Mouse (Mus musculus): ENCODE measurements around the gene Dab2ip.

The Dab2ip gene

DNA sequence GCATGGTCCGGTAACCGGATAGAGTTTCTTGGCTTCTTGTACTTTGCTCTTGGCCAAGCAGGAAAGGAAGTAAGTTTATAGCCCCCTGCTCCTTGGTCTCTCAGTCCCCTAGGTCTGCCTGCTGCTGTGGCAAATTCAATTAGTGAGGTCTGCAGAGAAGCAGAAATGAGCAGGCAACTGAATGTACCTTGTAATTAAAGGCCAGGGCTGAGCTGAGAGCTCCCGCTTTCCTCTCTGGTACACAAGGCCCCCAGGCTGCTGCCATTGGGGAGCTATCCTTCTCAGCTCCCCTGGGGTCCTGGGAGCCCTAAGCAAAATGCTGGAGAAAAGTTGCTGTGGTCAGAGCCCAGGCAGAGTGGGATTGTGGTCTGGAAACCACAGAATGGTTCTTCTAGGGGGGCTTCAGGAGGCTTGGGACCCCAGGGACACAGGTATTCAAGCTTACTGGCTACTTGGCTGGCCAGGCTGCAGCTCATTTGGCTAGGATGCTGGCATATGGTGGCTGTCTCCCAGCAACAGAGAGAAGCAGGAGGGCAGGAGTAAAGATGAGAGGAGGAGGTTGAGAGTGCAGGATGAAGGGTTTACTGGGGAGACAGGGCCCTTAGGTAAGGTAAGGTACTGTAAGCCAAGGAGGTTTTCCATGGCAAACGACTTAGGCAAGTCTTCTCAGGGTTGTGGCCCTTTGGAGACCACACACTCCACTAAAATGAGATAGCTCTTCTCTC, 922 bp downstream of the Dab2ip start:
- DNase-seq (ENCODE audit: low read depth, low spot score), result no peak

DNA sequence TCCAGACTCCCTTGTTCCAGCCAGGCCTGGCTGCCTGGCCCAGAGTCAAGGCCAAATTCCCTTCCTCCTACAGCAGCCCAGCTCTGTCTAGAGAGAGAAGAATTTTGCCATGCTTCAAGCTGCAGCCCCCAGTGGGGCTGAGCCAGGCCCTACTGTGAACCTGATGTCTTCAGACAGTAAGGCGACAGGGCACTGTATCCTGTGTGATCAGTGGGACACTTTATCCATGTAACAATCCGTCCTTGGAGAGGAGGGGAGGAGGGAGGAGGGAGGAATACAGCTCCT, 1.4 kb downstream of the Dab2ip start:
- DNase-seq (ENCODE audit: low read depth, low spot score), result no peak

DNA sequence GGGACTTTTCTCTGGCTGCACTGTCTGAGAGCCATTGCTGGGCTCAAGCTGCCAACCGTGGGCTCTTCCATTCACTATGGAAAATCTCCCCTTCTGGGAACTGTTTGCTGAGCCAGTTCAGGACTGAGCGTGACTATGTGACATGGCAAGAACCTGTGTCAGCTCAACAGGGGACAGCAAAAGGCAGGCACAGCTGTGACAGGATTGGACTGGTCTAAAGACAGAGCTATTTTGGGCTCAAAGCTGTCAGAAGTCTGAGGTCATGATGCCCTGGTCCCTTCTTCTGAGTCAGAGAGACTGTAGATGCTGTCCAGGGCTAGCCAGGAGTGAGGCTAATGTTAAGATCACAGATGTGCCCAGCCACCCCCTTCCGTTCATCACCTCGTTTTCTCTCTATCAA, 5.7 kb downstream of the Dab2ip start:
- DNase-seq (ENCODE audit: low read depth, low spot score), result no peak

DNA sequence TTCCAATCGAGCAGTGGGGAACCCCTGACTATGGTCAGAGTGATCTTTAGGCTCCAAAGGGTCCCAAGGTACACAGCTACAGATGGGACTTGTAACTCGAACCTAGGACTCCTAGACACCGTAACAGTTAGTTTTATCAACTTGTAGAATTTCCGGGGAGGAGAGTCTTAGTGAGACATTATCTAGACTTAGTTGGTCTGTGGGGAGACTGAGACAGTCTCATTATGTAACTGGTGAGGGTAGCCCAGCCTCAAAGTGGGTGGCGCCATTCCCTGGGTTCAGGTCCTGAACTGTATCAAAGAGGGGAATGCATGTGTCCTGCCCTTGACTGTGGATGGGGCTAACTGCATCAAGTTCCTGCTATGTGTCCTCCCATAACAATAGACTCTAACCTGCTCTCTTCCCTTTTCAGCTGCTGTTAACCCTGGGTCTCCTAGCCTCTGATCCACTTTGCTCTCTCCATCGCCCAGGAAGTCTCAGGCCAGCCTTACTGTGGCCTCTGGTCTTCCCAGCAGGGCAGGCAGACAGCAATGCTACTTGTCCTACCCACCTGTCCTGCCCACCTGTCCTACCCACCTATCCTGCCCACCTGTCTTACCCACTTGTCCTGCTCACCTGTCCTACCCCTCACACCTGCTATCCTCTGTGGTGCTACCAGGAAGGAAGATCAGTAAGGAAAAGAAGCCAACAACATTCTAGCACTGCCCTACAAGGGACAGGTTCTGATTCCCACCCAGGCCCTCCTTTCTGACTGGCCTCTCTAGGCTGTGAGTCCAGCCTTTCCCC, 7.2 kb downstream of the Dab2ip start:
- DNase-seq (ENCODE audit: low read depth, low spot score), result no peak

DNA sequence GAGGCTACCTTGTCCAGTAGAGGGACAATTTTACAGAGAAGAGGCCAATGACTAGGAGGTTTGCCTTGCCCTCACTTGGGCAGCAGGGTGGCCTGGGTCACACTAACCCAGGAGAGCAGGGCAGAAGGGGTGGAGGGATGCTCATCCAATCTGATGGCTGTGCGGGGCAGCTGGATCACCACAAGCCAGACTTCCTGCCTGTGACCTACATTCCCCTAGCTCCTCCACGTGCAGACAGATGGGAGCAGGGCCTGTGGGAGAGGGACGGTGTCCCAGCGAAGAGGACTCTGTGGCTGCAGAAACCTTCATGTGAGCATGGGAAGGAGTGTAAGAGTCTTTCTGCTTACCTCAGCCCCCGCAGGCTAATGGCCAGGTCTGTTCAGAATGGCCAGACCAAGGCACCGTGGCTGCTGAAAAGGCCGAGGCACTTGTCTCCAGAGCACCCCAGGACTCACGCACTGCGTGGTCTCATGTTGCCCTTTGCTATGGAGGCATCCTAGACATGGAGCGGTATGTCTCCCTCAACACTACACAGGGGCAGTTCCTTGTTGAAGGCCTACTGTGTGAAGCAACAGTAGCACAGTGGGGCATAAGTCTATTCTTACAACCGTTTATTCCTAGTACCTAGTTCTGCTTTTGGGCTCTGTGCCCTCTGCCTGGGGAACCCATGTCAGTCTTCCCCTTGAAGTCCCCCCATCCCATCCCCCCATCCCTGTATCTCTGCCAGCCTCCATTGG, 9.1 kb downstream of the Dab2ip start:
- DNase-seq (ENCODE audit: low read depth, low spot score), result no peak

DNA sequence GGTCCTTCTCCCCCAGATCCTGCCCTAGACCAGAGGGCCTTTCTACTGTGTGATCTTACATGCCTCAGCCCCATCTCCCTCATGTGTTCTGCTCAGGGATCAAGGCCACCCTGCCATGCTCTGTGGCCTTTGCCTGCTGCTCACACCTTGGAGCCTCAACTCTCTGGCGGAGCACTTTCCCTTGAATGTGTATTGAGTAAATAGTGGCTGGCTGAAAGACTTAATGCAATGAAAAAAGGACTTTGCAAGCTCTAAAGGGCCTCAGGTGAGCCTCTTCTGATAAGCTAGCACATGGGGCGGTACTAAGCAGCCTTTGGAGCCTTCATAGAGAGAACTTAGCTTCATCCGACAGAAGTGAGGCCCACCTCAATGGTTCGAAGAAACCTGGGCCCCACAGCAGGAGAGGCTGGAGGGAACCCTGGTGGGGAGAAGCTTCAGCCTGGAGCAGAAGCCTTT, 9.7 kb downstream of the Dab2ip start:
- no peak for DNase-seq (ENCODE audit: low read depth, low spot score)

DNA sequence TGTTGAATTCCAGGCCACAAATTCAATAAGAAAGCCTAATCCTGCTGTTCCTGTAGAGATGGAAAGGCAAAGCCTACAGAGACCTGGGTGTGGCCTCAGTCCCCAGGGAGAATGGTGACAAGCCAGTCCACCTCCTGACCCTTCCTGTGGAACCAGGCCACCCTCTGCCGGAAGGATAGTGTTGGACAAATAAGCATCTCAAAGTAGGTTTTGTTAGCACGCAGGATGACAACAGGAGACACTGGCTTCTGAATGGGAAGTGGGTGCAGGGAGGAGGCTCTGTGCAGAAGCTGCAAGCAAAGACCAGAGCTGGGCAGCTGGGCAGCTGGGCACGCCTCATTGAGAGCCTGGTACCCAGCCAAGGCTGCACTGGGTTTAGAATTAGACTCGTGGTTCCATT, 12.7 kb downstream of the Dab2ip start:
- DNase-seq (ENCODE audit: low read depth, low spot score), result no peak

DNA sequence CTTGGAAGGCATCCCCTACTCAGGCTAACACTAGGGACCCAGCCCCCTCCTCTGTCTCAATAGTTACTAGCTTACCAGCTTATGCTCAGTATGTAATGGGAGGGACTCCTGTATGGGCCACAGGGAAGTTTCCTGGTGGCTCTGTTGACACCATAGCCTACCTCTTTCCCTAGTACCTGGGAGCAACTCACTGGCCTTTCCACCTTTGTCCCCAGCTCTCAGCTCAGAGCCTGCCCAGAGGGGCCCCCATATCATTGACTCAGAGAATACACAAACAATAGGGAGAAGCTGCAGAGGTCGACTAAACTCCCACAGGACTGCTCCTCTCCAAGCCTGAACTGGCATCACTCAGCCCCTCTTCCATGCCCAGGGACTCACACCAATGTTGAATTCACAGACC, 16.6 kb downstream of the Dab2ip start:
- DNase-seq (ENCODE audit: low read depth, low spot score), result no peak

DNA sequence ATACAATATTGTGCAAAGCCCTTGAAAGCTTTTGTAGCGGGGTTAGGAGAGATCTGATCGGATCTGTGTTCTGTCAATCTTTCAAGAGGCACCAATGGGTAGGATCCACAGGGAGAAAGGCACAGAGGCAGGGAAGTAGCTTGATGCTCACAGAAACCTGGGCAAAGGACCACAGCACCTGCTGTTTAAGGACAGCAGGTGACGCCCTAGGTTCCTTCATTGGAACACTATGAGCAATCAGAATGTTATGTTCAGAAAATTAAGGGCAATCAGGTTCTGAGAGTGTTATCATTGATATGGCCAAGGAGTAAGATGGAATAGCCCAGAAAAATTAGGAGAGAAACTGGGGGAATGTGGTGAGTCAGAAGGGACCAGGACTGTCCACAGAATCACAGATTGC, 18.6 kb downstream of the Dab2ip start:
- no peak for DNase-seq (ENCODE audit: low read depth, low spot score)

DNA sequence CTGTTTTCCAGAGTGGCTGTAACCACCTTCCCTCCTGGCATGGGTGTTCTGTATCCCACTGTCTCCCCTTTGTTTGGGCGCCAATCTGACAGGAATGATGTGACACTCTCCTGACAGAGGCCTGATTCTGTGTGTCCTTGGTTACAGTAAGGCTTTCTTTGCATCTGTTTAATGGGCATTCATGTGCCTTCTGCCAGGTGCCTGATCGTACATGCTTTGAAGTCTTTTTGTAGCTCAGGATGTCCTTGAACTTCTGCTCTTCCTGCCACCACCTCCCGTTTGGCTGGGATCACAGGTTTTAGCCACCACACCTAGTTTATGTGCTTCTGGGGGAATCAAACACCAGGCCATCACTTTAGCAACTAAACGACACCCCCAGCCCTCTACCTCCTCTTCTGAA, 22.0 kb downstream of the Dab2ip start:
- no peak for DNase-seq (ENCODE audit: low read depth, low spot score)

DNA sequence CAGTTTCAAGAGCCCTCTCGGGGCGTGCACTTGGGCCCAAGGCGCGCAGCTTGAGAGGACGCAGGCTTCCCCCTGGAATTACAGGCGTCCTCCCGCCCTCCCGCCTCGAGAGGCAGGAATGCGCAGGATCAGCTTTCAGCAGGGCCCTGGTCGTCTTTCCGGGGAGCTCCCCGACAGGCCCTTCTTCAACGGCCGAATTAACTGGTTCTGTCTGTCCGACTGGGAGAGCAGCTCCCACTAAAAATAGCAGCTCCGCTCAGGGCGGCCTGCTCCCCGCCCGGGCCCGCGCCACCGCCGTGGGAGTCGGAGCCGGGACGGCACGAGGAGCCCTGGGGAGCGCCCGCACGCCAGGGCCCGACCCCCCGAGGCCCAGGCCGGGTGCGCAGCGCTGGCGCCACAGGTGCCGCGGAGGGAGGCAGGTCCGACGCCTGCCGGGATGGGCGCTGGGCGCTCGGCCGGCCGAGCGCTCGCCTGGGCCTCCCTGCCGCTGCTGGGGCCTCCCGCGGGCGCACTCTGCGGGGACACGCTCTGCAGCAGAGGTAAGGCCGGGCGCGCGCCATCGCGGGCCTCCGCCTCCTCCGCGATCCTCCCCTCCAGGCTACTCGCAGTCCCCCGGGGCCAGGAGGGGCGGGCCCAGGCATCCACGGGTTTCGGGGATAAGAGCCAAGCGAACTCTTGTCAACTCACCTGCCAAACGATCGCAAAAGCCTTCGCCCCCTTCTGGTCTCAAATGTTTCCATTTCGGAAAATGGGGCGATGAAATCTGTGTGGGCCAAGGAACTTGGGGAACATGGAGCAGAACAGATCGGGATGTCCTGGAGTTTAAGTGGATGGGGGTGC, 23.7 kb downstream of the Dab2ip start:
- DNase-seq (ENCODE audit: low read depth, low spot score), result no peak

DNA sequence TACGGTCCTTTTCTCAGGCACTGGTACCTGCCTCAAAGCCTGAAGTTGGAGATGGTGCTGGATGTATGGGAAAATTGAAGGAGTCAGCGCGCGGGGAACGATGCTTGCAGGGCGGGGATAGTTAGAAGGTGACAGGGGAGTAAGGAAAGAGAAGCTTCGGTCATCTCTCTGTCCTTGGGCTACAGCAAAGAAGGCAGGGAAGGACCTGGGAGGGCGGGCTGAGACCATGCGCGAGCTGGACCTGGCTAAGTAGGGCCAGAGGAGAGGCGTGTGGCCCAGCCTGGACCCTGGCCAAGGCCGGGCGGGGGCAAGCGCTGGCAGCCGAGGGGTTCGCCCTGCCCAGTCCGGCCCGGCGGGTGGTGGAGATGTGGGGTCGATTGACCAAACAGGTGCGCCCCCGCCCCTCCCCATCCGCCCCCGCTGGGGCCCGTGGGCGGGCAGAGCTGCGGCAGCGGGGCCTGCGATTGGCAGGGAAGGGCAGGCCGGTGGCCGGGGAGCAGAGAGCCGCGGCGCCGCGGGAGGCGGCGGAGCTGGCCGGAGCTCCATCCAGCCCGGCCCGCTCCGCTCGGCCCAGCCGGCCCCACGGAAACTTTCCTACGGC, 24.4 kb downstream of the Dab2ip start:
- no peak for DNase-seq (ENCODE audit: low read depth, low spot score)

DNA sequence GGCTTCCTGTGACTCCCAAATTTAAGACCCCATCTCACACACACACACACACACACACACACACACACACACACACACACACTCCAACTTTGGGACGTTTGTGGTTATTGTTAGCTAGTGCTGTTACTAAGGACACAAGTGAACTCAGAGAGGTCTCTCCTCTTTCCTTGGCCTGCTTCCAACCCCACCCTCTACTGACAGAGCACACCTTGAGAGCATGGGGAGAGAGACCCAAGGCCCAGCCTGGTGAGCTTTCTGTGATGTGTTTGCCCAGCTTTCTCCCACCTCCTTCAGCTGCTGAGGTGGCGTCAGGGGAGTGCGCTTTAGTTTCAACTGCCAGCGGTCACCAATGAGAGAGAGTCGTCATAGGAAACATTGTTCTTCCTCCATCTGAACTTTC, 25.3 kb downstream of the Dab2ip start:
- DNase-seq (ENCODE audit: low read depth, low spot score), result no peak

DNA sequence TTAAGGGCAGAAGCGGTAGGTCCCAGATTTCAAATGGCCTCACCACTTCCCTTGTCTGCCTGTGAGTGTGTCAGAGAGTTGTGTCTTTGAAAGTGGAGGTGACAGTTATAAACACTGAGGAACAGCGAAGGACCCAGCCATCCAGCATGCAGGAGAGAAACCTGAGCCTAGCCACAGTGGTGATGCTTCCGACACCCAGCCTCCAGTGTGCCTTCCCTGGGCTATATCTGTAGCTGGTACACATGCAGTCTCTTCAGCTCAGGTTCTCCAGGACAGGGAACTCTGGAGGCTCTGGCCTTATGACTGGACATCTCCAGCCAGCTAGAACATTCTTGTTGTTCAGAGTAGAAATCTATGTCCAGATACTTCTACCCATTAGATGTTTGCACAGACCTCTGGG, 25.9 kb downstream of the Dab2ip start:
- no peak for DNase-seq (ENCODE audit: low read depth, low spot score)

DNA sequence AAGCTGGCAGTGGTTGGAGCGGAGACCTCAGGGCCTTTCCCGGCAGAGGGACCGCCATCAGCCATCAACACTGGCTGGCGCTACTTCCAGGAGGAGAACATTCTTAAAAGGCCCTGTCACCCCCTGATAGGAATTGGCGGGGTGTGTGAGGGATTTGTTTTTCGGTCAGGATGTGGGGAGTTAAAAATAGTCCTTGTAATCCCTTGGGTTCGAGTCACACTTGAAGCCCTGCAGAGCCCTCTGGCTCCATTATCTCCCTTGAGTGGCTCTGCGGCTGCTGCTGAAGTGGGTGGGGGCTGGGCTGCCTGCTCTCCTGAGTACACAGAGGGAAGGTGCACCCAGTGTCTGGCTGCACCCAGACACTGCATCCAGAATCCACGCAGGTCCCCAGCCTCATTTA, 30.3 kb downstream of the Dab2ip start:
- no peak for DNase-seq (ENCODE audit: low read depth, low spot score)

DNA sequence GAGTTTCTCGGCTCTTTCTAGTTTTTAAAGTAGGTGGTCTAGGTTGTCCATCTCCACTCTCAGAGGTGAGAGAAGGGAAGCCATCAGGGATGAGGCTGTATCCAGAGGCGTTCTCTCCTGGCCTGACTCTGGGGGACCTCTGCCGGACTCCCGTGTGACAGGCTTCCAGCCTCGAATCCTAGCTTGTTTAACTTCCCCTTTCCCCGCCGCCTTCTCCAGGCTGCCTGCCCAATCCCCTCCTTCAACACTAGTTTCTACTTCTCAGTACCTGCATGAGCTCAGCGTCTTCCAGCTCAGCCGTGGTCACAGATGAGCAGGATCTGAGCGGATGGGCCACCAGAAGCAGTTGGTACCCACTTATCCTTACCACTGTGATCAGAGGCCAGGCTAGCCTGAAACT, 31.3 kb downstream of the Dab2ip start:
- no peak for DNase-seq (ENCODE audit: low read depth, low spot score)

DNA sequence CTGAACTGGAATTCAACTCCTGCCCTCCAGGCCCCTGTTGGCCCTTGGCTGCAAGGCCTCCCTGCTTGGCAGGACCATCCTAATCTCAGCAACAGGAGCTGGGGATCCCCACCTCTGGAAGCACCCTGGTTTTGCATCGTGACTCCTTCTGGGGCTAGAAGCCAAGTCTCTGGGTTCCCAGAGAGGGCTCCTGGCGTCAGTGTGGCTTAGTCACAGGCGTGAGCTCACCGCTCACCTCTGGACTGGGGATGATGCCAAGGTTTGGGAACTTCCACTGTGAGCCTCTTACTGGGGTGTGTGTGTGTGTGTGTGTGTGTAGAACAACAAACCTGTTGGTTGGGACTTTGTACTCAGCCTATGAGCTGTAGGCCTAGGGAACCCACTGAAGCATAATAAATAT, 31.7 kb downstream of the Dab2ip start:
- DNase-seq (ENCODE audit: low read depth, low spot score), result no peak

DNA sequence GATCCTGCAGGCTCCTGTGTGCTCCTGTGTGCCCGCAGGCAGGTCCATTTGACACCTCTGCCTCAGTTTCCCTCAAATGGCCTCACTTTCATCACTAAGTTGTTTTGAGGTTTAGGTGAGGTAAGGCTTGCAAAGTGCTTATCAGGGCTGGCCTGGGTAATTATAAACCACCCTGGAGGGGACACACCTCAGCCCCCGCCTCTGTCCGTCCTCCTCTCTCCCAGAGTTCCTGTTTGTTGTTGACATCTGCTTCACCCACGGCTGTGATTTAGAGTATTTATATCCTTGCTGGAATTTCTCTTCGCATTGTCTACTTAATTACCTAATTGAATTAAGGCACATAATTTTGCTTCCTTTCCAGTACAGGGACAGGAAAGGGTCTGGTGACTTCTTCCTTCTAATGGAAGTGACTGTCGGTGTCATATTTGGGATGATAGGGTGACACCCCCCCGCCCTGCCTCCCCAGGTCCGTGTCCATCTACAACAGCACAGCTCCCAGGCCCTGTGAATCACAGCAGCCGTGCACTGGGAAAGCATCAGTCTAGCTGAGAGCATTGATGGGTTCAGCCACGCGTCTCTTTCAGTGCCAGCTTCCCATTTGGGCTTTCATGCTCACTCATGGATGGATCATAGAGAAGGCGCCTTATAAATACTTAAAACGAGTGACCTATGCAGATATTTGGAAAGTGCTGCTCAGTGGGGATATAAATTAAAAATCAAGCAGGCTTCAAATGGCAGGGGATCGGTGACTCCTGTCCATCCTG, 34.1 kb downstream of the Dab2ip start:
- DNase-seq (ENCODE audit: low read depth, low spot score), result no peak

DNA sequence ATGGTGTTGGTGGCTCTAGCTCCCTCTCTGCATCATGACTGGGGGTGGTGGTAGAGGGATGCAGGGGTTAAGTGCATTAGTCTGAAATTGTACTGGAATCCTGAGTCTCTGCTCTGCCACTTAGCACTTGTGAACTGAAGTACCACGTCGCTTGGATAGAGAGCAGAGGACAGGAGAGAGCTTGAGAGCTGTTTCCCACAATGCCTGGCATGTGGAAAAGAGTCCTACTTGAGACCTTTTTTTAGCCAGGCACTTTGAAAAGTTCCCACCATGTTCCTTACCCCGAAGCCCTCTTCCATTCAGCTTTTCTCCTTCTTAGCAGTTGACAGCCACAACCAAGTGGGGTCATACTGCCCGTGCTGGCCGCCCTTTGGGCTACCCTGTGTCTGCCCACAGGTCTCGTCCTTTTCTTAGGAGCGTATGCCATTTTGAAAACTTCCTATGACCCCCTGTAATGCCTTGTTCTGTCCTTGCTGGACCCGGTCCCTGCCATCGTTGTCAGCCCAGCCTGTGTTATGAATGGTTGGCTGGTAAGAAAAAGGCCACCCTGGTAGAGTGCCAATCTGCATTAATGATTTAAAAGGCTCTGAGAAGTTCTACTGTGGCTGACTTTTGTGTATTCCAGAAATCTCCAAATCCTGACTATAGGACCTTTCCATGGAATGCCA, 34.8 kb downstream of the Dab2ip start:
- DNase-seq (ENCODE audit: low read depth, low spot score), result no peak

DNA sequence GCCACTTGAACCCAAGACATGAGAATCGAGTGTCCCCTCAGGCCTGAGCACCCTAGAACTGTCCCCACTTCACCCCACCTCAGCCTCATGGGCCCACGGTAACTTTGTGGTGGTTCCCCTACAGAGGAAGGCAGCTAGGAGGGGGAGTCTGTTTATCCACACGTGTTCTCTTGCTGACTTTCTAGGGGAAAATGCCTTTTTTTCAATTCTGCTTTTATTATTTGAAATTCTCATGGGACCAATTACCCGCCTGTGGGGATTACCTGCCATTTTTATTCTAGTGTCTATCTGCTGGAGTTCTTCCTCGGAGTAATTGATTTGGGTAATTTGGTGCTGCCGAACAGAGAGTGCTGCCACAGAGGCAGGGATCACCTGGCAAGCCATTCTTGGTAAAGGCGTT, 35.8 kb downstream of the Dab2ip start:
- DNase-seq (ENCODE audit: low read depth, low spot score), result no peak
